Comparison of ENCODE assay signal across 12 mouse cellular contexts in the genomic region with DNA sequence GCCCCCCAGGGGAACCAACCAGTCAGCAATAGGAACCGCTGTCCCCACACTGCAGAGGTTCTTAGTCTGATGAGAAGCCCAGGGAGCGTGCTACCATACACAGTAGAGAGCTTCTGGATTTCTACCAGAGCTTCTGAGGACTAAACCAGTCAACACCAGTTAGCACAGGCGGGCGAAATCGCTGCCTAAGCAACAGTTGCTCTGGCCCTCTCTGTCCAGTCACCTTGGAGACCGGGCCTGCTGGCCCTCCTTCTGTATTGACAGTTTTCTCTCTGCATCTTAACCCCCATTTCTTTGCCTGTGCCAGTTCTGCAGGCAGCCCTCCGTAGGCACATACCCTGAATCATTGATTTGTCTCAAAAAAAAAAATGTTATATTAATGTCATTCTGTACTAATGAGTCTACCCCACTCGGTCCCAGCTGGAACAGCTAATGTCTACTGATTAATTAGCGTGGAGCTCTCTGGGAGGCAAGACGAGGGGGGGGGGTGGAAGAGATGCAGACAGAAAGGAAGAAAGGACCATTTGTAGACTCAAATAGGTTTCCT. TPM values are rescaled to one million over a fixed set of nuclear protein-coding genes. Genes with fewer than 3 reads are reported as not detected.
DNase-seq lines count a peak whose midpoint lies in the region; ATAC-seq and TF ChIP-seq lines count a peak whose summit lies in the region.
"Had no signal": no experiment of that assay in that cellular context is flagged by ENCODE, and none has a peak within 500 bp of the region (broad histone marks: within the 10 kb centered on the region; RNA-seq: fewer than 3 reads in every experiment).

No protein-coding gene starts in this region.

- TF ChIP-seq CTCF in layer of hippocampus, adult 2 months (conservative IDR thresholded peaks at IDR 0.05) = no peak

- peaks cover 20% of the 10 kb centered on the region for H3K4me1 ChIP-seq in hindbrain, embryonic 13.5 days (replicated peaks)
- H3K4me1 ChIP-seq: limb, embryonic 10.5 days had no signal

- WGBS in hindbrain, embryonic 13.5 days = 58% methylated on average over 10 of the region's 10 CpGs

- H3K4me3 ChIP-seq in hindbrain, embryonic 13.5 days = no peak overlapping the region
- no peak overlapping the region for H3K4me3 ChIP-seq in layer of hippocampus, adult 2 months
- H3K4me3 ChIP-seq: limb, embryonic 10.5 days had no signal

- no peak overlapping the region for H3K4me2 ChIP-seq in hindbrain, embryonic 13.5 days
- H3K4me2 ChIP-seq: lung, embryonic 14.5 days had no signal

- no peaks in the 10 kb centered on the region for H3K27me3 ChIP-seq in hindbrain, embryonic 13.5 days

- H3K36me3 ChIP-seq in hindbrain, embryonic 13.5 days = no peaks in the 10 kb centered on the region
- H3K36me3 ChIP-seq: limb, embryonic 10.5 days had no signal

- no peaks in the 10 kb centered on the region for H3K9me3 ChIP-seq in hindbrain, embryonic 13.5 days
- H3K9me3 ChIP-seq: limb, embryonic 10.5 days had no signal

- H3K27ac ChIP-seq in hindbrain, embryonic 13.5 days = peak overlapping the region; percentile 81
- peak overlapping the region; percentile 88 for H3K27ac ChIP-seq in layer of hippocampus, adult 2 months
- H3K27ac ChIP-seq: limb, embryonic 10.5 days had no signal

- H3K9ac ChIP-seq in hindbrain, embryonic 13.5 days = no peak overlapping the region
- H3K9ac ChIP-seq: lung, embryonic 14.5 days had no signal

- peak; percentile 18 for DNase-seq in right cerebral cortex, adult 18-20 months
- DNase-seq in right cerebral cortex, postnatal 25 days = no peak
- peak; percentile 41 to 47 for DNase-seq in layer of hippocampus, adult 2 months (ENCODE audit: low spot score in 2 of 2)
- peak; percentile 71 for DNase-seq in retina, embryonic 14.5 days (ENCODE audit: low spot score)
- DNase-seq in thymus, postnatal 4 days = no peak
- DNase-seq in lung, postnatal 10 days = no peak
- DNase-seq: cerebellum, adult 8-10 months; gastrocnemius, postnatal 36 days; heart, postnatal 4 days; lung, embryonic 14.5 days had no signal

- peak; percentile 71 for ATAC-seq in hindbrain, embryonic 13.5 days (ENCODE audit: low FRiP score)

RNA-seq across cellular contexts. Expression of a gene that starts 47.7 kb away (rescaled TPM):
- 15.8 and 21.2 TPM in 2 replicates for polyA plus RNA-seq in hindbrain, embryonic 13.5 days (2015; fragmentation: Nextera tagmentation; extraction: Ambion mirVana)
- total RNA-seq in layer of hippocampus, adult 2 months (2021) = 1,000 to 10,000 TPM; 1,009 to 1,066 TPM

RNA-seq across cellular contexts. Expression of a gene that starts 49.8 kb away (rescaled TPM):
- 94.5 and 105 TPM in 2 replicates for polyA plus RNA-seq in hindbrain, embryonic 13.5 days (2015; fragmentation: Nextera tagmentation; extraction: Ambion mirVana)
- total RNA-seq in layer of hippocampus, adult 2 months (2021) = 10 to 100 TPM; 34.9 to 39.8 TPM

Comparison
In these comparisons a context has a peak if more than half of its experiments do, and no peak if none do; other contexts are left out.
1. DNase-seq: peak in right cerebral cortex, adult 18-20 months (single experiment), layer of hippocampus, adult 2 months (2 of 2) and retina, embryonic 14.5 days (single experiment); none in right cerebral cortex, postnatal 25 days (single experiment), thymus, postnatal 4 days (single experiment) and lung, postnatal 10 days (single experiment).